In genomic region chr15:25363636-25364035, GRCm38 (mm10) we compare ENCODE assay signal across 11 mouse cellular contexts. TPM values are rescaled to one million over a fixed set of nuclear protein-coding genes. Genes with fewer than 3 reads are reported as not detected.
DNase-seq lines count a peak whose midpoint lies in the region; ATAC-seq and TF ChIP-seq lines count a peak whose summit lies in the region.
"Had no signal": no experiment of that assay in that cellular context is flagged by ENCODE, and none has a peak within 500 bp of the region (broad histone marks: within the 10 kb centered on the region; RNA-seq: fewer than 3 reads in every experiment).

No protein-coding gene starts in this region.

- no peak overlapping the region for H3K27ac ChIP-seq in heart, embryonic 14.5 days (replicated peaks in 1 of 2; ENCODE audit: control insufficient read depth in 1 of 2, insufficient read depth in 1 of 2, low read depth in 2 of 2, low read length in 2 of 2)
- peak overlapping the region; percentile 48; the same call in 1 of the 2 replicates for H3K27ac ChIP-seq in layer of hippocampus, adult 2 months

- no peaks in the 10 kb centered on the region for H3K36me3 ChIP-seq in heart, embryonic 14.5 days (ENCODE audit: control insufficient read depth, insufficient read depth, low read length)
- no peaks in the 10 kb centered on the region for H3K36me3 ChIP-seq in E14TG2a.4 (ENCODE audit: insufficient read depth, low read length)

- ATAC-seq in heart, embryonic 14.5 days (ENCODE audit: insufficient number of reproducible peaks, insufficient read depth, low FRiP score, low read depth): no peak
- ATAC-seq: inflammation-experienced regulatory T-cells, adult 6 months had no signal

- DNase-seq in heart, postnatal 36 days: no peak
- DNase-seq in layer of hippocampus, adult 2 months (ENCODE audit: low spot score in 2 of 2): no peak
- DNase-seq in layer of hippocampus, postnatal 25 days (ENCODE audit: extremely low spot score in 1 of 2, low spot score in 1 of 2): no peak
- DNase-seq in brain, embryonic 14.5 days (ENCODE audit: low read depth): peak; percentile 66
- no peak for DNase-seq in thymus, adult 18-20 months
- DNase-seq: layer of hippocampus, adult 9-11 months; thymus, adult 2 months had no signal

- peak overlapping the region; percentile 86 for H3K4me2 ChIP-seq in heart, embryonic 14.5 days (ENCODE audit: low read length)

- 88% methylated on average over 9 of the region's 9 CpGs for WGBS in heart, embryonic 14.5 days

- no peaks in the 10 kb centered on the region for H3K27me3 ChIP-seq in heart, embryonic 14.5 days (ENCODE audit: control insufficient read depth, insufficient read depth, low read length)
- peaks cover 6% of the 10 kb centered on the region for H3K27me3 ChIP-seq in E14TG2a.4 (ENCODE audit: insufficient read depth, low read length)

- intact Hi-C loops in heart, postnatal 36 days (cut with DNase I): no loop called here

- no peak for TF ChIP-seq CTCF in layer of hippocampus, adult 2 months (conservative IDR thresholded peaks at IDR 0.05)
- no peak for TF ChIP-seq CTCF in E14TG2a.4 (conservative IDR thresholded peaks at IDR 0.05; ENCODE audit: low read length)
- no peak for TF ChIP-seq CTCF in brain, embryonic 14.5 days (IDR thresholded peaks at IDR 0.05; ENCODE audit: borderline replicate concordance, extremely low read depth, insufficient read depth, insufficient read length)

- H3K4me1 ChIP-seq in heart, embryonic 14.5 days (ENCODE audit: control insufficient read depth in 2 of 2, insufficient read depth in 2 of 2, low read length in 2 of 2): peaks cover 0 to 5% of the 10 kb centered on the region in 2 experiments; a peak in 1 of 4 replicates
- H3K4me1 ChIP-seq in E14TG2a.4 (replicated peaks; ENCODE audit: low read depth, low read length): peaks cover 70% of the 10 kb centered on the region

- no peak overlapping the region for H3K9ac ChIP-seq in heart, embryonic 14.5 days (ENCODE audit: low read length)

- H3K4me3 ChIP-seq in heart, embryonic 14.5 days (ENCODE audit: control insufficient read depth in 1 of 2, insufficient read depth in 1 of 2, low read depth in 1 of 2, low read length in 2 of 2): peak overlapping the region in 1 of 2 experiments; percentile 54; a peak in 2 of 4 replicates
- H3K4me3 ChIP-seq in layer of hippocampus, adult 2 months: no peak overlapping the region
- H3K4me3 ChIP-seq in E14TG2a.4 (replicated peaks; ENCODE audit: low read length): peak overlapping the region; percentile 78
- H3K4me3 ChIP-seq: myocyte had no signal

- no peak for TF ChIP-seq POLR2A in brain, embryonic 14.5 days (IDR thresholded peaks at IDR 0.05; ENCODE audit: borderline replicate concordance, extremely low read depth, insufficient read depth, insufficient read length, poor library complexity, severe bottlenecking)

- no peaks in the 10 kb centered on the region for H3K9me3 ChIP-seq in heart, embryonic 14.5 days (ENCODE audit: control insufficient read depth, low read length)
- H3K9me3 ChIP-seq in E14TG2a.4 (ENCODE audit: low read length): no peaks in the 10 kb centered on the region

RNA-seq across cellular contexts. Expression of gene Basp1, which starts 49.9 kb away (rescaled TPM):
- 6.5 and 9.4 TPM in 2 replicates for polyA plus RNA-seq in heart, embryonic 14.5 days (2014; fragmentation: Nextera tagmentation; extraction: Ambion mirVana)
- 1 to 10 TPM; 1.3 to 1.7 TPM for total RNA-seq in heart, postnatal 36 days (2021)
- total RNA-seq in layer of hippocampus, adult 2 months (2021): 100 to 1,000 TPM; 576 to 634 TPM
- total RNA-seq in layer of hippocampus, postnatal 25 days (2021): 100 to 1,000 TPM; 666 to 703 TPM
- 631 and 795 TPM in 2 replicates for polyA plus RNA-seq in brain, embryonic 14.5 days (2012; rRNA removed)

Comparison
In these comparisons a context has a peak if more than half of its experiments do, and no peak if none do; other contexts are left out.
1. RNA of gene Basp1, which starts 49.9 kb away (total RNA-seq): 666 to 703 TPM in layer of hippocampus, postnatal 25 days and 576 to 634 TPM in layer of hippocampus, adult 2 months; 1.3 to 1.7 TPM in heart, postnatal 36 days; every median in the first group is over 100 times any median in the second.